Mouse (Mus musculus): ENCODE measurements around the gene Ptprk.

Ptprk gene

DNA sequence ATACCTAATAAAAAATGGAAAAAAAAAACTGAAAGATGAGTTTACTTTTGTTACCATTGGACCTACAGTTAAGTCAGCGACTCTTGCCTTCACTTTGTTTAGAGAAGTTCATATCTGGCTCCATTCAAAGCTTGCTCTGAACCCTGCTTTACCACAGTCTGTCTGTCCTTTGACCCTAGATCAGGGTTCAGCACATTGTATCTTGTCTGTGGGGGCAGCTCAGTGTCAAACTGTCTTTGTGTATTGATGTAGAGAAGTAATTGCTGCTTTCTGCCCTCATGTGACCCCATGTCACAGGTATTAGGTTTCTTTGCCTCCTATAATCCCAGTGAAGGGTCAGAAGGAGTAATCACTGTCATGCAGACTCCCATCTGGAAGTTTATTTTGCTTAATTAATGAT is 222.9 kb downstream of the Ptprk start:
- no peak for DNase-seq (ENCODE audit: low spot score in 2 of 2)

DNA sequence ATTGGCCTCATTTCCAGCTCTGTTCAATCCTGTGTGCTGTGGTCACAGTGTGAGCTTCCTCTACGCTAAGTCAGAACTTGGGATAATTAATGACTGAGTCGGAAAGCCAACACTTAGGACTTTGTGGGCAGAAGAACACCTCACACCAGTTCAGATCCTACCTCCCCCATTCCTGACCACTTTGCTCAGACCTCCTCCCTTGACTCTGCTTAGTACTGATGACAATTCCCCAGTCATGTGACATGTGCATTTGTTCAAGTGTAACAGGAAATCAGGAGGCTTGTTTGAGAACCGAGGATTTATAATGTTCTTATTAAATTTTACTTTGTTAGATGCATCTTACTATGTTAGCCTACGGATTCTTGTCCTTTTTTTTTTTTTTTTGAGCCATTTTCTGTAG is 224.6 kb downstream of the Ptprk start:
- DNase-seq (ENCODE audit: low spot score in 2 of 2), result no peak

DNA sequence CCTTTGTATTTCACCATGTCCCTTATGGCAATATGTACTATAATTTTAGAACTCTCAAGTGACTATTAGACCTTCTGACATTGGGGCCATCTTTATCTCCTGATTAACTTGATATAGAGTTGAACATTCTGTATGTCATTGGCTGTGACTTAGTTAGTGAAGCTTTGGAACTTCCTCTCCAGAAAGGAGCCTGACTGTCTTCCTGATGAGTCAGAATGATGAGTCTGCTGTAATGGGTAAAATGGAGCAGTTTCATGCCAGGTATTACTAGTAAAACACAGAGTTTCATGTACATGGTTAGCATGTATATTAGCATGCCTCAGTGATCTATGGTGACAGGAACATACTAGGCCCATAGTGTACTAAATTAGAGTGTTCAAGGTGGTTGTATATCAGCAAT is 229.2 kb downstream of the Ptprk start:
- DNase-seq (ENCODE audit: low spot score in 2 of 2), result no peak

DNA sequence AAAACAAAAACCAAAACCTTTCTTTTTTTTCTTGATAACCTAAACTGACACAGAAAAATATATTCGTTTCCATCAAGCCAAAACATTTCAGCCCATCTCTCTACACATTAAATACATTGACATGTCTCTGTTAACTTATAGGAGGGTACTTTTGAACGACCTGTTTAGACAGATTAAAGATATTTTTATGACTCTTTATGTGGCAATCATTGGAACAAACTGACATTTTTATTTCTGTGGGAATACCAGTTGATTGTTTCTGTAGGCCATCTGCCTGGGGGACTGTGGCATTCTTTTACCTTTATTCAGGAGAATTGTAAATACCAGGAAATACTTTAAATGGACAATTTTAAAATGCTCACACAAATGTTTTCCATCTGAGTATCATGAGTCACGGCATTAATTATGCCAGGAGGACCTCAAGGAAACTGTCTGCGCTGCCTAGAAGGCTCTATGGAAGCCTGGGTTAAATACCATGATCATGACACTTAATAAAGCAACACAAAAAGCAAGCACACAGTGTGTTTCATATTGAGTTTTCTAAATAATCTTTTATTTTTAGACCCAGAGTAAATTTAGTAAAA is 229.8 kb downstream of the Ptprk start:
- no peak for DNase-seq (ENCODE audit: low spot score in 2 of 2)

DNA sequence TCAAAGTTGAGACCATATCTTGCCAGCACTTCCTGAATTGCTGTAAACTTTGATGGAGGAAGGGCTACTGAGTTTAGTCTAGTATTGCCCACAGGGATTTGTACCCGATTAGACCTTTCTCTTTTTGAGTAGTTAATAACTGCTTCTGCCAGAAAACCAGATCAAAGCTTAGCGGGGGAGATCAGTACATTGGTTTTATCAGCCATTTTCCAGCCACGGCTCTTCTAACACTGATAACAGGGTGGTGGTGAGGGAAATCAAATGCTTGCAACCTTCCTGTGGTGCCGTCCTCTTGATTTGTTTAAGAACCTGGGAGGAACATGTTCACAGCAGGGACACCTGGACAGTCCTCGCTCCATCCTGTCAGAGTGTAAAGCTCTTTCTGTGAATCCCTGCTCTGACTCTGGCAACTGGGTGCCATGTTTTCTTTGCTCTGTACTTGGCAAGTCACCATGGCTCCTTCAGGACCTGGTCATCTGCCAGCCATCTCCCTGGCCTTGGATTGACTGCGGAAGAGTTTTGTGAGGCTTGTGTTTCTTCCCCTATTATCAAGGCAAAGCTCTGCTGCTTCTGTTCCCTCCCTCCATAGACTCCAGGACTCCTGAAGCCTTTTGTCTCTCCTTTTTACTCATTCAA is 231.9 kb downstream of the Ptprk start:
- DNase-seq (ENCODE audit: low spot score in 2 of 2), result no peak

DNA sequence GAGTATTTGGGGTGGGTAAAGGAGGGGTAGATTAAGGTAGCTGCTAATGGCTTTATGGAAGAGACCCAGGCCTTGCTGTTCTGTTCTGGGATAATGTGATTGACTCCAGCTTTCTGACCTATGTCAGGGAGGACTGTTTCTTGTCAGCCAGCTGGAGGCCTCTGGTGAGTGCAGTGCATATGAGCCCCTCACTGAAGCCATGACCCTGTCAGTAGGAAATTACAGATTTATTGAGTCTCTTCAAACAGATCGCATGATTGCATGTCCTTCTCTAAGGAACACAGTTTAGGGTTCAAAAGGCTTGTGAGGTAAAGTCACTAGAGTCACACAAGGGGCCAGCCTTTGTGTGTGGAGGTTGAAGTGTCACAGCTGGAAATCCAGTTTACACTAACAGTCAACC is 236.7 kb downstream of the Ptprk start:
- no peak for DNase-seq (ENCODE audit: low spot score in 2 of 2)

DNA sequence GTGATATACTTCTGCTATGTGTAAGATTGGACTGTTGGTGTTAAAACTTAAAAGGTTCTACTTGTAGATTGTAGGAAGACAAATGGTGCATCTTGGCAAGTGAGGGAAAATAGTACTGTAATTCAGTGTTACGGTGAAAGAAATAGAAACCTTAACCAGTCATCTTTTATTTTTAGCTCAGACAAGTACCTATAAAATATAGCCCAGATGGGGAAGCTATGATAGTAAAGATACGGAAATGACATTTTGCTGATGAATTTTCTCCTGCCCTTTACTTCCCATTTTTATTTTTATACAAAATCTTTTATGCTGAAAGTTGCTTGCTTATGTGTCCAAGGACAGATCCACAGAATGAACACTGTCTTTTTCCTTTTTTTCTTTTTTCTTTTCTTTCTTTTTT is 248.4 kb downstream of the Ptprk start:
- DNase-seq (ENCODE audit: low spot score in 2 of 2), result no peak

DNA sequence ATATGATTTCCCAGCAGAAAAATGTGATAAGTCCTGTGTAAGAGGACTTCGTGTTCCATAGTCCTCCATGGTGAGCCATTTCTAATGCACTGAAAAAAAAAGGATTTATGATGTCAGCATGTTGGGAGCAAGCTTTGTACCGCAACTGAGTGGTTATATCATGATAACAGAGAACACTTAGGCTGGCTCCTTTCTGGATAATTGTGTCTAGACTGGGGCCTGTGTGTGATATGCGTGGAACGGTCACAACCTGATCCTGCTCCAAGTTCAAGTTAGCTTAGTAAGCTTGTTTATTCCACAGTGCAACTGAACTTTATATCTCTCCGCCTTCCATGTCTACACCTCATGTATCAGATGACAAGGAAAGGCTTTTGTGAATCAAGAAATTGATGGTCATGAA is 260.6 kb downstream of the Ptprk start:
- no peak for DNase-seq (ENCODE audit: low spot score in 2 of 2)

DNA sequence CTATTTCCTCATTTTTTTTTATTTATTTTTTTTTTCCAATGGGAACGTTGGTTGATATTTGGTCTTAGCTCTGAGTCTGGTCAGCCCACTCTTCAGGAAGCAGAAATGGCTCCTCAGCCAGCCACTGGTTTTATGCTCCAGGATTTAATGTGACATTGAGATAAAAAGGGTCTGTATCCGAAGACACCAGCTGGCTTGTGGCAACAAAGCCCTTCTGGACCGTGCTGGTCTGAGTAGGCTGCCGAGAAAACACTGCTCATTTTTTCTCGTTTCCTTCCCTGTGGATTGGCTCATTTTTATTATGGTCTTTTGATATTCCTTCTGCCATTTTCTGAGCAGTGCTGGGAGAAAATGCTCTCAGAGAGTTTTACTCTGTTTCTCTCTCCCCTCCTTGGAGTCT is 263.9 kb downstream of the Ptprk start:
- no peak for DNase-seq (ENCODE audit: low spot score in 2 of 2)

DNA sequence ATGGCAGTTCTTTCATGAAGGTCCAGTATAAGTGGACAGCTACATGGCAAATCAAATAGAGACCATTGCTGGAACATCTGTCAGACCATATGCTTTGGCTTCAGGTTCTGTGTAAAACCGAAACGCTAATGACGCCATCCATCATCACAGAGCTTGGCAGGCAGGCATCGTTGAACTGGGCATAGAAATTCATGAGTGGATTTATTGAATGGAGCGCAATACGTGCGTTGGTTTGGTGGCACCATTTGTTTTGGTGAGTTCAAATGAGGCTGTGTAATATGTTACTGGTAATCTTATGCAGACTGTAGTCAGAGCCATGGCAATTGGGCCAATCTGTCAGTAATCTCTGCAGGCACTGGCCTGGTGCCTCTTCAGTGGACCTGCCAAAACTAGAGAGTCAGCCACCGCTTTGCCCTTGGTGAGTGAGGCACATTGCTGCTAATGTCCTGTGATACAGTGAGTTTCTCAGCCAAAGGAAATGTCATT is 270.6 kb downstream of the Ptprk start:
- no peak for DNase-seq (ENCODE audit: low spot score in 2 of 2)

DNA sequence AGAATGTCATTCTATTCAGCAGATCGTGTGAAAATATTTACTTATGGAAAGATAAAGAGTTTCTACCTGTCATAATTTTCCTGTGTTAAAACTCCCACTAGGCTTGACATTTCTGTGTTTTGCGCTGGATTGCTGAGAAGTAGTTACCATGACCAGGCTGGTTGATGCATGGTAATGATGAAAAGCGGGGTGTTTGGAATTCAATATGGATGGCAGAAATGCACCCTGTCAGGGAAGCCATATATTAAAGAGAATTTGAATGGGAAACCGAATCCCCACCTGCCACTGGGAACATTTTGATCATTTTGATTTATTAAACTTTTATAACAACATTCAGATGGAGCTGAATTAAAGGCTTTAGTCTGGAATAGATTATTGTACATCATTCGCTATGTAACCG is 290.7 kb downstream of the Ptprk start:
- DNase-seq (ENCODE audit: low spot score in 2 of 2), result no peak

DNA sequence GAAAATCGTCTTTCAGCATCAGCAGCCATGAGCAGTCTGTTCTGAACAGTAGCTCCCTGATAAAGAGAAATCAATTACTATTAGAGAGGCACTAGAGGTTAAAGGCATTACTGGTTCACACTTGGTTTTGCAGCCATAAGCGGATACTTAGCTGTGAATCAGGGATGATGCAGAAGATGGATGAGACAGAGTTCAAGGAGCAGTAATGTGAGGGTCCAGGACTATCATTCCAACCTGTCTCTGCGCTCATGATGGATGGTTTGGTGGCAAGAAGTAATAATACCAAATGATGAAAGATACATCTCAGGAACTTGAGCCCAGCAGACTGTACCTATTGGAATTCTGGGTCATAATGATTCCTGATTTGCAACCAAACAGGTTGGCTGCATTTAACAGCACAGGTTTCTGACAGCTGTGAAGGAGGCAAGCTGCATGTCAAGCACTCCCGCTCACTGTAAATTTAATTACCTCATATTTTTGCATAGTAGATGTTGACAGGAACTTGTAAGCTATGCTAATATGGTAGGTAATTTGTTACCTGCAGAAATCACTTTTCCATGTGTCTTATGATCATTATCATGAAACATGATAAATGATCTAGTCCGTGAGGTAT is 291.6 kb downstream of the Ptprk start:
- DNase-seq (ENCODE audit: low spot score in 2 of 2), result no peak

DNA sequence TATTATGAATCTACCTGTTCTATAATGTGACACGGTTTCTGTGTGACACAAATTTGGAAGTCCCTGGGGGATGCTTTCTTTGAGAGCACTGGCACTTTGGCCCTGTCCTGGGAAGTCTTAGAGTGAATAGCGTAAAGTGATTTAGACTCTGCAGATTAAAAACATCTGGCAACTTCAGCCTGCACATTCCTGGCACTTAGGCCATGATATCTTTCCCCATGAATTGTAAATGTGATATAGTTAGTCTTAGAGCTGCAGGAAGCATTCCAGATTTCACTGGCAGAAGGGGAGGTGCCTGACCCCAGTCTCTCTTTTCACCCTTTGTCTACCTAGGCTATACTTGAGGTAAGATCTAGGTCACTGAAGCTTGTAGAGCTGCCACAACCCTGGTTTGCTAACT is 295.2 kb downstream of the Ptprk start:
- no peak for DNase-seq (ENCODE audit: low spot score in 2 of 2)

DNA sequence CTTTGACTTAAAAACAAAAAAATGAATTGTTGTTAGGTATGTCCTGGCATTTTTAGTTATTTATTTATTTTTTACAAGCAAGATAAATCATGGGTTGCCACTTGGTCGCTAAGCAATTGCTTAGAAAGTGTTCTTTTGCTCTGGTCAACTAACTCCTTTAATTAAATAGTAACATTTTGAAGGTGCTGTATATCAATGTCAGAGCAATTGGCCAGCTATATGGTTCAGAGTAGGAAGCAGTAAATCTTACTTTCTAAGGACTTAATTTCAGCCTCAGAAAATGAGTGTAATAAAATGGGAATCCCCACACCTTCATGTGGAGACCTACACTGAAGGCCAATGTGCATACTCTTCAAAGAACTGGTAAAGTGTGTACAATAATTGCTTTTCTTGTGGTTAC is 300.3 kb downstream of the Ptprk start:
- no peak for DNase-seq (ENCODE audit: low spot score in 2 of 2)

DNA sequence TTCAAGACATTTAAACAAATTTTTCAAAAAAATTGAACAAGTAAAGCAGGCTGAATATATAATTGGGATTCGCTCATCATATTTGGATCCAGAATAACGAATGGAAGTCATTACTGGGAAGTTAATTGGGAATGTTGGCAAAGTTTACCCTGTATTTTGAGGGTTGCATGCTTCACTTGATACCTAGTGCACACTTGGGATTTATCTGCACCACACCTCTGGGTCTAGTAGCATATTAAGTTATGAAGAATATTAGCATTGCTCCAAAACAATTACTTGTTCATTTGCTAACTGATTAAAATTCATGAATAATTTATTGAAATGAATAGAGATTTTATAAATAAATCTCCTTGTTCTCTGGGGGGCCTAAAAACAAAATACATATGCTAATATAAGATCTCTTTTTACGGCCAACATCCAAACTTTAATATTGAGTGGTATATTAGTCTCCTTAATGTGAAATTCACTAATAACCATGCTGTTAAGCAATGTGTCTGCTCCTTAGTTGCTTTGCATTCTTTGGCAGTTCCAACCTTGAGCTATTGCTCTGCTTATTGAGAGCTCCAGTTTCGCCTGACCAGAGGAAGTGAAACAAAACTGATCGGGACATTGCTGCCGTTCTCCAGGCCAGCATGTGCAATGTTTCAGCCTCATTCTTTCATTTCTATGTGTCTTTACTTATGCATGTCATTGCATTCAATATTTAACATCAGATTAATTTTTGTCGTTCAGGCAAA is 305.3 kb downstream of the Ptprk start:
- DNase-seq (ENCODE audit: low spot score in 2 of 2), result no peak

DNA sequence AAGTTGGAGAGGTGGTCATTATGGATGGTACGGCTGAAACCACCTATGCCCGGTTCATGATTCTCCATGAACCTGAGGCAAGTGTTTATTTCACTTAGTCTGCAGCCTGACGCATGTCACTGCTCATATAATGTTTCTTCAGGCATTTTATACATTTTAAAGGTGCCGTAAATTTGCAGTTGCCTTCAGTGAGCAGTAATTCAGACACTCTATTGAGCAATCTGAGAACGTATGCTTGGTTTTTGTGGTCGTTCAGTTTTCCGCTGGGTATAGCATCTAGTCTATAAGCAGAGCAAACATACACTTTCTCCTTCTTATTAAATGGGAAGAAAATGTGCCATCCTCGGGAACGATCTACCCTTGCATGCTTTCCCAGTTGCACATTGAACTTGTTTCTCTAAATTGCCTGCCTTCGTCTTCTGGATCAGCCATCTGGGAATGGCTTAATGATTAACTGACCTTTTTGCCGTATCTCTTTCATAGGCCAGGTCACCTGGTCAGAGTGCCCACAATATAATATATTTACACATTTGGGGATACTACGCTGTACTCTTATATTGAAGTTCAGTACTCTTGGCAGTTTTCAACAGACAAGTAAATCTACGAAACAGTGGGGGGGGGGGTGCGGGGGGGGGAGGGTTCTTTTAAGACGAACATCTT is 313.1 kb downstream of the Ptprk start:
- no peak for DNase-seq (ENCODE audit: low spot score in 2 of 2)

DNA sequence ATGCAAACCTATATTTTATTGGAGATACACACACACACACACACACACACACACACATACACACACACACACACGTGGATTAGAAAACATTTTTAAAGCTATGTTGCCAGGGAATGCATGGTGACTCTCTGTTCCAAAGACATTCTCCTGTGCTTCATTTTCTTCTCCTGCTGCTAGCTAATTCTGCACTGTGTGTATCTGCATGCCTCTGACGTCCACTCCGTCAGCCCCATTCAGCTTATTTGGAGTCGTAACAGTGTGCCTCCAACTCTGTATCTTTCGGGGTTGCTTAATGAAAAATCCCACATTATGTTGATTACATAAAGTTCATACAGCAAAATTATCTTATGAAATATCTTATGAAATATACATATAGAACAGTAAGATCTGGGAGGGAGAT is 316.5 kb downstream of the Ptprk start:
- no peak for DNase-seq (ENCODE audit: low spot score in 2 of 2)

DNA sequence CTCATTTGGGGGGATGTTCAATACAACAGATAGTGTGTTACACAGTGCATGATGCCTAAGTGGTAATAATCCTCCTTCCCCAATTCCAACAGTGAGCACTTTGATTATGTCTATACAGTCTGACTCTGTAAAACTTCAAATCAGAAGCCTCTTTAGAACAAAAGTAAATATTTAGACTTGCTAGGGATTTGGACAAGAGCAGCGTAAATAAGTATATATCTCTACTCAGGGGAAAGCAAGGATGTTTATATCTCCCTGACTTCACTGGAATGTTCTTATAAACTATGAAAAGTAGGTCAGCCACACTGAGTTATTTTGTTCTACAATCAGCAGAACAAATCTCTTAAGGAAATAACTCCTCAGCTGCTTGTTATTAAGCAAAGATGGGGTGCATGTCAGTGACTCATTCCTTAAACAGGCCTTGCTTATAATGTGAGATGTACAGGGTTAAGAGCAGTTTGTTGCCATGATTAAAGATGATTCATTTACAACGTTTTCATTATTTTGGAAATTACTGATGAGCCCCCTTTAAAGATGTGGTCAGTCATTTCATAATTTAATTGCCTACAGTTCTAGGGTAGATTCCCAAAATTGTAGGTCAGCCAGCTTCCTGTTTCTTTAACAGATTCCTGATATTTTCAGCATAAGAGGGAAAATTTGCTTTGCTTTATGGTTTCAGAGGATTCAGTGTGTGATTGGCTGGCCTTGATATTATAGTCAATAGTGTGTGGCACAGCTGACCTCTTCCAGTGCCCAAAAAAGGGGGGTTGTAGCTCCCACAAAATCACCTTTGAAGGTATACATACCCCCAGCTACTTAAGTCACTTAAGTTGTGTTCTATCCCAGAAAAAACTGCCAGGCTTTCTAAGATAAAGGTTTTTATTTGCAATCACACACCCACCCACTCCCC is 321.2 kb downstream of the Ptprk start:
- DNase-seq (ENCODE audit: low spot score in 2 of 2), result no peak

DNA sequence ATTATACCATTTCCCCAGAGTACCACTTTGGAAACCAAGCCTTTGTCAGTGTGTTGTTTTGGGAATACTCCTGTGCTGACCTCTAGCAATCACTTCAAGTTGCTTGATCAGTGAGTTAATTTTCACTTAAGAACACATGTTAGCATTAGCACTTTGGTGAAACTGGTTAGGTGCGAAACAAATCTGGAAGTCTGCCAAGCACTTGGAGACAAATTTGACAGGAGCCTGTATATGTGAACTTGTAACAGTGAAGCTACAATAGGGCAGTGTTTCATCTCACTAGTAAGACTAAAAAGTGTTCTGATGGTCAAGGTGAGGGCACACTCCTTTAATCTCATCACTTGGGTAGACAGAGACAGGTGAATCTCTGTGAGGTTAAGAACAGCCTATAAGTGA is 321.9 kb downstream of the Ptprk start:
- DNase-seq (ENCODE audit: low spot score in 2 of 2), result no peak

DNA sequence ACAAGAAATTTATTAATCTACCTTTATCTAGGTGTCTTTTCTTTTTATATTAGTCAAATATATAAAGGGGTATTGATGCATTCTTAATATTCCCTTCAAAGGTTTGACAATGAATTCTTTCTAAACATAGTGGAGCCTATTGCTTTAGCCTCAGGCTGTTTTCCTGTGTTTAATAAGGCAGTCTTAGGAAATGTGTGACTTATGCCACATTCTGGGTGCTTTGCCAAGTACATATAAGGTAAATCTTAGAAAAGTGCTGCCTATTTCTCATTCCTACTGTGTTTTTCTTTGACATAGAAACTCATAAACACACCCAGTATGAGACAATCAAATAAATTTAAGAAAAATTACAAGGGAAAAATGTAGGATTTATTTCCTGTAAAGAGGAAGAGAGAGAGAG is 327.2 kb downstream of the Ptprk start:
- DNase-seq (ENCODE audit: low spot score in 2 of 2), result no peak

DNA sequence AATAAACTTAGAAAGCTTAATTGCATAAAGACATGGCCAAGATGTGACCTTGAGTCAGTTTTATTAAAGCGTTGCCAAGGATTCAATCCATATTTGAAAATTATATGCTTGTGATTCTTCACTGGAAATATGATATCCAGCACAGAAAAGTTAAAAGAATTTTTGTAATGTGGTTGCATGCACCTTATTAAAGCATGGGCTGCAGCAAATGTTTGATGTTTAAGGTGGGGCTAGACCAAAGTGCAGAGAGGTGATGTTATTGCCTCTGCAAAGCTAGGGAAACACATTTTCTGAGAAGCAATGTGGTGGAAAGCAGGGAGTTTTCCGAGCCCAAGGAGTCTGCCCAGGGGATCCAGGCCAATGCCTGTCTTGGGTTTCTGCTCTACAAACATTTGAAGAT is 334.4 kb downstream of the Ptprk start:
- DNase-seq (ENCODE audit: low spot score in 2 of 2), result no peak

Measured in urinary bladder, postnatal 4 days (tissue).